Mouse (Mus musculus): Measurements from ENCODE around the gene Rev1. TPM values are rescaled to one million over a fixed set of nuclear protein-coding genes. Genes with fewer than 3 reads are reported as not detected.
A peak's percentile ranks its signal among the peaks of the same experiment; 100 is the strongest.

Gene Rev1
- polyA plus RNA-seq (2012; rRNA removed) = 26.1 and 29.9 TPM in 2 replicates
- 23.4 and 30.7 TPM in 2 replicates for polyA plus RNA-seq (2014; fragmentation: Nextera tagmentation; extraction: Ambion mirVana)

GRCm38 (mm10) chr1:38129501-38130267 is at the start of gene Rev1:
Rev1 (minus strand) TSS chr1:38129801.
- peak within 1 kb of the TSS; percentile 88 for H3K4me3 ChIP-seq (replicated peaks; ENCODE audit: low read length)
- H3K36me3 ChIP-seq (ENCODE audit: control insufficient read depth, insufficient read depth, low read length) = no peaks in the 10 kb centered on the region
- H3K27me3 ChIP-seq (ENCODE audit: control insufficient read depth, insufficient read depth, low read length) = no peaks in the 10 kb centered on the region
- H3K9me3 ChIP-seq (ENCODE audit: control insufficient read depth, low read length) = no peaks in the 10 kb centered on the region
- ATAC-seq (ENCODE audit: low FRiP score, low read depth) (peak; percentile 95), DNase-seq (ENCODE audit: low spot score) (peak; percentile 86)
- H3K9ac ChIP-seq (ENCODE audit: low read depth, low read length, severe bottlenecking) = peak within 1 kb of the TSS; percentile 86
- 0 out of 2 replicates have a peak, but pooled peaks have one; percentile 41 for TF ChIP-seq POLR2A (IDR thresholded peaks at IDR 0.05; ENCODE audit: borderline replicate concordance, extremely low read depth, insufficient read depth, insufficient read length)
- under 1% methylated on average over 27 of the region's 122 CpGs for WGBS
- peak within 1 kb of the TSS; percentile 82 for H3K27ac ChIP-seq (replicated peaks; ENCODE audit: low read depth, low read length)
- H3K4me1 ChIP-seq (ENCODE audit: control insufficient read depth, insufficient read depth, low read length) = peaks cover 14% of the 10 kb centered on the region
- H3K4me2 ChIP-seq (replicated peaks; ENCODE audit: low read depth, low read length, severe bottlenecking) = peak within 1 kb of the TSS; percentile 90

GRCm38 (mm10) chr1:38178929-38179328 is 49.3 kb upstream of the Rev1 start:
- peaks cover 59% of the 10 kb centered on the region for H3K36me3 ChIP-seq (ENCODE audit: control insufficient read depth, insufficient read depth, low read length)

GRCm38 (mm10) chr1:38176077-38176476 is 46.5 kb upstream of the Rev1 start:
- Histone ChIP-seq H3K4me2 (replicated peaks; ENCODE audit: low read depth, low read length, severe bottlenecking) (no peak overlapping the region), H3K36me3 (ENCODE audit: control insufficient read depth, insufficient read depth, low read length) (peaks cover 41% of the 10 kb centered on the region), H3K9me3 (ENCODE audit: control insufficient read depth, low read length) (no peaks in the 10 kb centered on the region), H3K4me3 (replicated peaks; ENCODE audit: low read length) (no peak overlapping the region), H3K4me1 (ENCODE audit: control insufficient read depth, insufficient read depth, low read length) (no peaks in the 10 kb centered on the region), H3K27ac (replicated peaks; ENCODE audit: low read depth, low read length) (no peak overlapping the region), H3K9ac (ENCODE audit: low read depth, low read length, severe bottlenecking) (no peak overlapping the region), H3K27me3 (ENCODE audit: control insufficient read depth, insufficient read depth, low read length) (no peaks in the 10 kb centered on the region)
- ATAC-seq (ENCODE audit: low FRiP score, low read depth) = no peak
- WGBS = 89% methylated on average over 7 of the region's 7 CpGs
- no peak for TF ChIP-seq POLR2A (IDR thresholded peaks at IDR 0.05; ENCODE audit: borderline replicate concordance, extremely low read depth, insufficient read depth, insufficient read length)
- no peak for DNase-seq (ENCODE audit: low spot score)

More at GRCm38 (mm10) chr1:38178929-38179328, 49.3 kb upstream of the Rev1 start:
- 81% methylated on average over 8 of the region's 8 CpGs for WGBS
- no peak overlapping the region for H3K4me3 ChIP-seq (replicated peaks; ENCODE audit: low read length)
- DNase-seq (ENCODE audit: low spot score) (no peak), ATAC-seq (ENCODE audit: low FRiP score, low read depth) (no peak)
- H3K27ac ChIP-seq (replicated peaks; ENCODE audit: low read depth, low read length) = no peak overlapping the region
- no peaks in the 10 kb centered on the region for H3K27me3 ChIP-seq (ENCODE audit: control insufficient read depth, insufficient read depth, low read length)
- H3K9ac ChIP-seq (ENCODE audit: low read depth, low read length, severe bottlenecking) = no peak overlapping the region
- no peak for TF ChIP-seq POLR2A (IDR thresholded peaks at IDR 0.05; ENCODE audit: borderline replicate concordance, extremely low read depth, insufficient read depth, insufficient read length)
- no peak overlapping the region for H3K4me2 ChIP-seq (replicated peaks; ENCODE audit: low read depth, low read length, severe bottlenecking)
- H3K9me3 ChIP-seq (ENCODE audit: control insufficient read depth, low read length) = no peaks in the 10 kb centered on the region
- no peaks in the 10 kb centered on the region for H3K4me1 ChIP-seq (ENCODE audit: control insufficient read depth, insufficient read depth, low read length)

GRCm38 (mm10) chr1:38171874-38172273 is 42.3 kb upstream of the Rev1 start:
- Histone ChIP-seq H3K4me2 (replicated peaks; ENCODE audit: low read depth, low read length, severe bottlenecking) (no peak overlapping the region), H3K9me3 (ENCODE audit: control insufficient read depth, low read length) (no peaks in the 10 kb centered on the region), H3K27ac (replicated peaks; ENCODE audit: low read depth, low read length) (no peak overlapping the region), H3K9ac (ENCODE audit: low read depth, low read length, severe bottlenecking) (no peak overlapping the region), H3K4me3 (replicated peaks; ENCODE audit: low read length) (no peak overlapping the region), H3K4me1 (ENCODE audit: control insufficient read depth, insufficient read depth, low read length) (no peaks in the 10 kb centered on the region), H3K36me3 (ENCODE audit: control insufficient read depth, insufficient read depth, low read length) (0 out of 2 replicates have a peak, but pooled peaks cover 2% of the 10 kb centered on the region), H3K27me3 (ENCODE audit: control insufficient read depth, insufficient read depth, low read length) (no peaks in the 10 kb centered on the region)
- no peak for TF ChIP-seq POLR2A (IDR thresholded peaks at IDR 0.05; ENCODE audit: borderline replicate concordance, extremely low read depth, insufficient read depth, insufficient read length)
- WGBS = 82% methylated on average over 4 of the region's 4 CpGs
- ATAC-seq (ENCODE audit: low FRiP score, low read depth) (no peak), DNase-seq (ENCODE audit: low spot score) (no peak)

GRCm38 (mm10) chr1:38165696-38166095 is 36.1 kb upstream of the Rev1 start:
- DNase-seq (ENCODE audit: low spot score) = no peak

More at GRCm38 (mm10) chr1:38165696-38166095, 36.1 kb upstream of the Rev1 start:
- Histone ChIP-seq H3K27ac (replicated peaks; ENCODE audit: low read depth, low read length) (no peak overlapping the region), H3K9me3 (ENCODE audit: control insufficient read depth, low read length) (no peaks in the 10 kb centered on the region), H3K4me1 (ENCODE audit: control insufficient read depth, insufficient read depth, low read length) (no peaks in the 10 kb centered on the region), H3K36me3 (ENCODE audit: control insufficient read depth, insufficient read depth, low read length) (no peaks in the 10 kb centered on the region), H3K9ac (ENCODE audit: low read depth, low read length, severe bottlenecking) (no peak overlapping the region), H3K4me3 (replicated peaks; ENCODE audit: low read length) (no peak overlapping the region), H3K27me3 (ENCODE audit: control insufficient read depth, insufficient read depth, low read length) (no peaks in the 10 kb centered on the region), H3K4me2 (replicated peaks; ENCODE audit: low read depth, low read length, severe bottlenecking) (no peak overlapping the region)
- 67% methylated on average over 2 of the region's 2 CpGs for WGBS
- ATAC-seq (ENCODE audit: low FRiP score, low read depth) = no peak
- no peak for TF ChIP-seq POLR2A (IDR thresholded peaks at IDR 0.05; ENCODE audit: borderline replicate concordance, extremely low read depth, insufficient read depth, insufficient read length)
